Mouse (Mus musculus) spleen, postnatal 36 days (tissue): ENCODE results near the gene Pex12.
"Not testable (repeated sequence)": the region's sequence is repeated elsewhere in the genome, so short reads cannot be mapped to it uniquely, and the experiment has no call there.

Experiments used
- DNase-seq, 2 experiments: peaks; one replicate each; pipeline ENCODE4 v3.0.0; 2022; ENCODE audit warnings: low spot score in 2 of 2, mixed read lengths in 1 of 2

Gene Pex12

DNA sequence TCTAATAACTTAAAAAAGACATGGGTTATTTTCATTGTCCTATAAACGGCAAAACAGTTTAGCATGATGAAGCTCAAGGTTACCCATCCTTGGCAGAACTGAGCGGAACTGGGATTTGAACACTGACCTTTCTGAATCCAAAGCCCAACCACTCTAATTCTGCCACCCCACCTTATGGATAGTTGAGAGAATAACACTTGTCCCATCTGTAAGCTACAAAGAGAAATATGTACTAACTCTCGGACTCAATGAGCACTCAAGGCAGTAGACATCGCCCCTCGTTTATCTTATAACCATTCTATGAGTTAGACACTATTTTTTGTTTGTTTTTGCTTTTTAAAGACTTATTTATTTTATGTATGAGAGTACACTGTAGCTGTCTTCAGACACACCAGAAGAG lies 13.3 kb downstream of the Pex12 start:
- no peak for DNase-seq

DNA sequence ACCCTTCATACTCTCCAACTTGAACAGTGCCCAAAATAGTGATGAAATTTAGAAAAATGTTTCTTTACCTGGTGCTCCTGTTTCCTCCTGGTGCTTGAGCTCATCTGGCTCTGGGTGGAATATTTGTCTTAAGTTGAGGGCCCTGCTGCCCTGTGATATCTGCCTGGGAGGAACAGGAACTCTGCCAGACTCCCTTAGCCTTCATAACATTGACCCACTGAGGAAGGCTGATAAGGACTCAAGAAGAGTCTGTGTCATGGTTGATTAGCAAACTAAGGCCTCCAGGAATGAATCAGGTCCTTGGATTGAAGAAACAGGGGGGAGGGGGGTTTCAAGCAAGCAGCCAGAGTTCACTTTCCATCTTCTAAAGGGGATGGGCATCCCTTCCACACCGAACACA lies 15.8 kb downstream of the Pex12 start, which contains the start of gene Slfn14:
Slfn14 (minus strand) TSS at position 161 of the 400 bp plus-strand sequence.
- peak; percentile 49 to 76 for DNase-seq

- DNase-seq: no peak
Measured at GRCm38 (mm10) chr11:83285627-83286026, 16.8 kb downstream of the Pex12 start.

GRCm38 (mm10) chr11:83282084-83282483 lies 20.3 kb downstream of the Pex12 start:
- no peak for DNase-seq

DNA sequence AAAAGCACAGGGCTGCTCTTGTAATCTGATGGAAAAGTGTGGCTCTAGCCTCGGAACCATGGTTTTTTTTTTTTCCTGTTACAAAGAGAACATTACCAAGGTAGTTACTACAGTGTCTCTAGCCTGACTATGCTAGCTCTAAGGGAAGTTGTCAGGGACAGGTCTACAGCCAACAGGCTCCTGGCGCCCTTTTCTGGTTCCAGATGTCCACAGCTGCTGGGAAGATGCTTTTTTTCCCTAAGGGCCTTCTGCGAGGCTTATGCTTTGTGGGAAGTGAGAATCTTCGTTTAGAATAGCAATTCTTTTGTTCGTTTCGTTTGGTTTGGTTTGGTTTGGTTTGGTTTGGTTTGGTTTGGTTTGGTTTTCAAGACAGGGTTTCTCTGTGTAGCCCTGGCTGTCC lies 22.7 kb downstream of the Pex12 start:
- DNase-seq: no peak

DNA sequence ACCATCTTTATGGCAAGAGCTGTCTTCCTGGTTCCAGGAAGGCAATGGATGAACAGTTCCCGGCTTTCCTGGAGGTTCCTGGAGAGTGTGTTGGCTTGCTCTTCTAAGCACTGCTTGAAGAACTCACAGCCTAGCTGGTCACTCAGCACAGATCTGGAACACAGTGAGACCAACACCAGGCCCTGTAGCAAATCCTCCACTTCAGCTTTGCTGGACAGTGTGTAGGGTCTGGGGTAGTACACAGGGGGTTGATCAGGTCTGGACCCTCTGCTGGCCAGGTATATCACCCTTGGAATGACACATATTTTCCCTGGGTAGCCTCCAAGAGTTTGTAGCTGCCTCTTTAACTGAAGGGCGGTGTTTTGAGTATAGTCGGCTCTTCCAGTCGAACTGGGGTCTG lies 23.4 kb downstream of the Pex12 start:
- no peak for DNase-seq

DNA sequence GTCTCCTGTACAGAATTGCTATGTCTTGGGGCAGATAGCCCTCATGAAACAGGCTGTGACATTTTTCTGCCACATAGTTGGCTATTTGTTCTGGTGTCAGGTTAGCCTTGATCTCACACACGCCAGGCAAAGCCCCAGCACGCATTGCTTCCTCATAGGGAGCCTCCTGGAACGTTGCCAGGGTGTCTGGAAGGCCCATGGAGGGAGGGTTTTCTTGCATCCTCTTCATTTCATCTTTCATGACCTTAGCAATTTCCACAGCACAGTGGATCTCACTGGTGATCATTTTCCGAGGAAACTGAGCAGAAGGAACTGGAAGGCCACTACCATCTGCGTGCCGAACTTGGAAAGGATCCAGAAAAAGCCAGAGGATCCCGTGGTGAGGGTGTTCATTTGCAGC lies 26.1 kb downstream of the Pex12 start:
- no peak for DNase-seq

GRCm38 (mm10) chr11:83271951-83272843 lies 30.2 kb downstream of the Pex12 start:
- peak; percentile 41 to 59 for DNase-seq

- DNase-seq: peak; percentile 81 to 88
Measured at GRCm38 (mm10) chr11:83271151-83271950, 31.0 kb downstream of the Pex12 start.

- no peak for DNase-seq
Measured at GRCm38 (mm10) chr11:83270842-83271150, 31.6 kb downstream of the Pex12 start.

- DNase-seq: peak in 1 of 2 experiments; percentile 28
Measured at GRCm38 (mm10) chr11:83263146-83263545, 39.2 kb downstream of the Pex12 start.

GRCm38 (mm10) chr11:83262673-83263072 lies 39.7 kb downstream of the Pex12 start:
- peak; percentile 21 to 53 for DNase-seq

GRCm38 (mm10) chr11:83257211-83257610 lies 45.2 kb downstream of the Pex12 start:
- DNase-seq: not testable (repeated sequence)
